ENCODE assay signal across 8 mouse cellular contexts in genomic region chr2:180042256-180042857, GRCm38 (mm10). TPM values are rescaled to one million over a fixed set of nuclear protein-coding genes. Genes with fewer than 3 reads are reported as not detected.
DNase-seq lines count a peak whose midpoint lies in the region; ATAC-seq lines count a peak whose summit lies in the region.

Psma7 (minus strand) TSS chr2:180042433.
Ss18l1 (plus strand) TSS chr2:180042509.

- no peaks in the 10 kb centered on the region for H3K27me3 ChIP-seq in forebrain, embryonic 14.5 days (replicated peaks; ENCODE audit: control insufficient read depth, insufficient read depth, low read length)
- H3K27me3 ChIP-seq in neural tube, embryonic 14.5 days (ENCODE audit: control insufficient read depth, insufficient read depth, low read length), result no peaks in the 10 kb centered on the region

- H3K4me2 ChIP-seq in forebrain, embryonic 14.5 days (ENCODE audit: low read length), result peak within 1 kb of the TSS; percentile 88
- H3K4me2 ChIP-seq in neural tube, embryonic 14.5 days (ENCODE audit: low read depth, low read length), result peak within 1 kb of the TSS; percentile 81

- intact Hi-C loops in heart, postnatal 10 days (cut with DNase I), result no loop called here

- peak within 1 kb of the TSS; percentile 97 for H3K27ac ChIP-seq in forebrain, embryonic 14.5 days (ENCODE audit: low read depth, low read length)
- peak within 1 kb of the TSS; percentile 99 for H3K27ac ChIP-seq in neural tube, embryonic 14.5 days (ENCODE audit: low read depth, low read length)

- H3K36me3 ChIP-seq in forebrain, embryonic 14.5 days (ENCODE audit: control insufficient read depth, insufficient read depth, low read length), result peaks cover 25% of the 10 kb centered on the region
- H3K36me3 ChIP-seq in neural tube, embryonic 14.5 days (ENCODE audit: control insufficient read depth, insufficient read depth, low read length), result peaks cover 18% of the 10 kb centered on the region

- DNase-seq in ES-CJ7 (ENCODE audit: low read depth, low spot score), result peak; percentile 87
- DNase-seq in forebrain, embryonic 14.5 days (ENCODE audit: low spot score), result peak; percentile 96
- peak; percentile 92 to 93 for DNase-seq in heart, postnatal 10 days
- peak; percentile 87 for DNase-seq in layer of hippocampus, adult 11-12 months (ENCODE audit: low spot score)
- peak; percentile 87 to 91 for DNase-seq in lung, adult 18-20 months
- DNase-seq in testis, postnatal 10 days (ENCODE audit: low spot score), result peak; percentile 95

- peak within 1 kb of the TSS; percentile 83 for H3K9ac ChIP-seq in forebrain, embryonic 14.5 days (ENCODE audit: low read length)
- H3K9ac ChIP-seq in neural tube, embryonic 14.5 days (replicated peaks; ENCODE audit: low read depth, low read length), result peak within 1 kb of the TSS; percentile 96

- under 1% methylated on average over 58 of the region's 78 CpGs for WGBS in forebrain, embryonic 14.5 days
- under 1% methylated on average over 62 of the region's 78 CpGs for WGBS in neural tube, embryonic 14.5 days

- ATAC-seq in cerebellum, adult (ENCODE audit: insufficient number of reproducible peaks, low FRiP score, low TSS enrichment), result peak; percentile 87
- peak; percentile 97 for ATAC-seq in forebrain, embryonic 14.5 days
- peak; percentile 95 for ATAC-seq in neural tube, embryonic 14.5 days (ENCODE audit: low read depth)

- H3K9me3 ChIP-seq in forebrain, embryonic 14.5 days (replicated peaks; ENCODE audit: control insufficient read depth, low read length), result no peaks in the 10 kb centered on the region
- no peaks in the 10 kb centered on the region for H3K9me3 ChIP-seq in neural tube, embryonic 14.5 days (ENCODE audit: control insufficient read depth, low read length)

- H3K4me3 ChIP-seq in forebrain, embryonic 14.5 days (ENCODE audit: low read depth, low read length), result peak within 1 kb of the TSS; percentile 94
- peak within 1 kb of the TSS; percentile 97 for H3K4me3 ChIP-seq in neural tube, embryonic 14.5 days (ENCODE audit: low read depth, low read length)

- H3K4me1 ChIP-seq in forebrain, embryonic 14.5 days (ENCODE audit: control insufficient read depth, insufficient read depth, low read length), result peaks cover 30% of the 10 kb centered on the region
- peaks cover 29% of the 10 kb centered on the region for H3K4me1 ChIP-seq in neural tube, embryonic 14.5 days (ENCODE audit: control insufficient read depth, insufficient read depth, low read length)

RNA-seq across cellular contexts. Expression of gene Psma7, which starts in this region (rescaled TPM):
- 584 and 804 TPM in 2 replicates for polyA plus RNA-seq in forebrain, embryonic 14.5 days (2014; fragmentation: Nextera tagmentation; extraction: Ambion mirVana)
- 100 to 1,000 TPM; 187 to 188 TPM for total RNA-seq in heart, postnatal 10 days (2021)
- 585 and 653 TPM in 2 replicates for polyA plus RNA-seq in neural tube, embryonic 14.5 days (2014; fragmentation: Nextera tagmentation; extraction: Ambion mirVana)

RNA-seq across cellular contexts. Expression of gene Ss18l1, which starts in this region (rescaled TPM):
- 33.6 and 40.3 TPM in 2 replicates for polyA plus RNA-seq in forebrain, embryonic 14.5 days (2014; fragmentation: Nextera tagmentation; extraction: Ambion mirVana)
- total RNA-seq in heart, postnatal 10 days (2021), result 1 to 10 TPM; 2.7 to 4.0 TPM
- polyA plus RNA-seq in neural tube, embryonic 14.5 days (2014; fragmentation: Nextera tagmentation; extraction: Ambion mirVana), result 57.8 and 58.8 TPM in 2 replicates

Comparison
In these comparisons a context has a peak if more than half of its experiments do, and no peak if none do; other contexts are left out.
1. Peak in every context shown above with its lines: DNase-seq, ATAC-seq, H3K4me3 ChIP-seq and H3K27ac ChIP-seq.